Mouse (Mus musculus): Measurements from ENCODE around the gene Smok2a.
"Not testable (repeated sequence)": the region's sequence is repeated elsewhere in the genome, so short reads cannot be mapped to it uniquely, and the experiment has no call there.

DNA sequence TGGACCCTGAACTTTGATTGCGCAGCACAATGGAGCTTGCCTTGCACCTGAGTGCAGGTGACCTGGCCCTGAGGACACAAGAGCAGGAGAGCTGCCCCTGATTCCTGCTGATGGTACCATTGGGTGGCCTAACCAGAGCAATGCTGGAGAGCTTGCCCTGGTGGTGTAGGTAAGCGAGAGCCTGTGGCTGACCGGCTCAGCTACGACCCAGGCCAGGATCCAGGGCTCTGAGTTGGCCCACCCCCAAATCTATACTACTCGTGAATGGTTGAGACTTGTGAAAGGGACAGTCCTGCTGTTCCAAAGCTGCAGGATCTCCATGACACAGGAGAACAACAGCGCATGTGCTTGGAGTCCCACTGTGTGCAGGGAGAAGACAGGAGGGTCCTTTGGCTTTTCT lies 34.4 kb upstream of the Smok2a start:
- TF ChIP-seq CTCF (IDR thresholded peaks at IDR 0.05; ENCODE audit: low read depth, low read length); POLR2A (IDR thresholded peaks at IDR 0.05; ENCODE audit: borderline replicate concordance, low read depth, low read length): not testable (repeated sequence)
